Mouse (Mus musculus): ENCODE data around the gene Gpatch4. TPM values are rescaled to one million over a fixed set of nuclear protein-coding genes. Genes with fewer than 3 reads are reported as not detected.
A peak's percentile ranks its signal among the peaks of the same experiment; 100 is the strongest.

Gene Gpatch4
- polyA plus RNA-seq, 1 experiment from 2014 or later = 42.4 TPM

DNA sequence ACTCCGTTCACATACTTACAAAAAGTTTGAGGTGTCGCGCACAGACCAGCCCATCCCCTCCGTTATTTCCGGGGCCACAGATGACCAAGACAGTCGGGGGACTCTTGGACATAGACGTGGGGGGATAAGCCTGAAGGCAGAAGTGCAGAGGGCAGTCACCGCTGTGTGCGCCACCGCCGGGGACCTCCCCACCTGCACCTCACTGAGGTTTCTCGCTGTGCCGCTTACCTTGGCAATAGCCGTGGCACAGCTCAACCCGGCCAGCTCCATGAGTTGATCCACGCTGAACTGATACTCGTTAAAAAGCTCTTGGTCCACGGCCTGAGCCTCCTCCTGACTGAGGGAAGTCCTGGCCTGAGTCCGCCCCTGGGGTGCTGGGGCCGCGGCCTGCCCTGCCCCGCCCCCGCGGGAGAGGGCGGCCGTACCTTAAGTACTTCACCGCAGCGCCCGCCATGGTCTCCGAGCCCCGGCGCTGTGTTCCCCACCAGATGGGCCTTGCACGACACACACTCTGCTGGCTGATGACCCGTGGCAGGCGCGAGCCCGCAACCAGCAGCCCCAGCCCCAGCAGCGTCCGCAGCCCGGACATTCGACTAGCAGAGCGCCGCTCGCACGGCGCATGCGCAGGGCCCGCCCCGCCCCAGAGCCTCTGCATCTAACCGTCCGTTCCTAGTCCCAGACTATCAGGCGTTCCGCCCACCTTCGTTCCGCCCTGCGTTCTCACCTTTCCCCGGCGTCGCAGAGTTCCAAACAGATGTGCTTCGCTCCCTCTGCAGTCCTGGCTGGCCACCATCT is 15.2 kb downstream of the Gpatch4 start, which contains the start of gene Naxe:
Gene Naxe, minus strand, starts transcription at position 594 of the 795 bp plus-strand sequence.
- no peaks in the 10 kb centered on the region for H3K27me3 ChIP-seq (ENCODE audit: low read depth, poor library complexity, severe bottlenecking)
- under 1% methylated on average over 60 of the region's 60 CpGs for WGBS
- H3K4me1 ChIP-seq = peaks cover 20% of the 10 kb centered on the region
- H3K36me3 ChIP-seq = peaks cover 40% of the 10 kb centered on the region
- peak; percentile 95 for DNase-seq (ENCODE audit: low spot score)
- peak within 1 kb of the TSS; percentile 90 for H3K27ac ChIP-seq
- peak within 1 kb of the TSS; percentile 86 for H3K4me3 ChIP-seq
- no peaks in the 10 kb centered on the region for H3K9me3 ChIP-seq (replicated peaks)

DNA sequence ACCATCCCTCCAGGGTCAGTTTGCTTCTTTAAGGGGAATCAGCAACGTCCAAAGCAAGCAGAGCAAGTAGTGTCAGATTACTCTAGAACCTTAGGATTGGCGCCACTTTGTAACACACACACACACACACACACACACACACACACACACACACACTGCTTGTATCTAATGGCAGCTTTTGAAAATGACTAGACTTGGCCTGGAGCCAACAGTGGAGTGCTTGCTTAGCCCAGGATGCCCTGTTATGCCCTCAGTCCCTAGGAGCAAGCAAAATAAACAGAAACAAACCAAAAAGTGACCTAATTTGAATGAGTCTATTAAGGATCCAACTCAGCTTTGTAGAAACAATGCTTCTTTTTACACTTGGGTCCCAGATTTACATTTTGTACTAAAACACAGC is 25.5 kb downstream of the Gpatch4 start:
- DNase-seq (ENCODE audit: low spot score) = no peak
- no peaks in the 10 kb centered on the region for H3K4me1 ChIP-seq
- no peaks in the 10 kb centered on the region for H3K36me3 ChIP-seq
- no peak overlapping the region for H3K27ac ChIP-seq
- no peaks in the 10 kb centered on the region for H3K9me3 ChIP-seq (replicated peaks)
- H3K4me3 ChIP-seq = no peak overlapping the region
- peaks cover 21% of the 10 kb centered on the region for H3K27me3 ChIP-seq (ENCODE audit: low read depth, poor library complexity, severe bottlenecking)
- WGBS = 21% methylated on average over 2 of the region's 2 CpGs

DNA sequence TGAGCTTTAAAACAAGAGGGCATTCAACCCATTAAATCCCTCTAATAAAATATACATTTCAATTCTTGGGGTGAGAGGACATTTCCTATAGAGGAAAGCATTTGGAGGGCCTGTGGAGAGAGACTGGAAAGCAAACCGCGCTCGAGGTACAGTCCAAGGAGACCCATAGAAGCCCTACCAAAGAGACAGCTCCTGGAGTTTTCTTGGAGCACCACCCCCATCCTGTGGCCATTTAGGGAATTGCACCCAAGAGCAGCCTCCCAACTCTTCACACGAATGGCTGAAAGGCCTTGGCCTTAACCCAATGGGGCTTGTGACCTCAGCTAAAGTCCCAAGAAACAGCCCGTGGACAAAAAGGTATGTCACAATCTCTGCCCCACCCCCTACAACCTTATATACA is 28.9 kb downstream of the Gpatch4 start:
- peak; percentile 89 for DNase-seq (ENCODE audit: low spot score)
- Histone ChIP-seq H3K9me3 (replicated peaks) (no peaks in the 10 kb centered on the region), H3K4me1 (no peaks in the 10 kb centered on the region), H3K4me3 (no peak overlapping the region), H3K36me3 (no peaks in the 10 kb centered on the region), H3K27me3 (ENCODE audit: low read depth, poor library complexity, severe bottlenecking) (peaks cover 28% of the 10 kb centered on the region), H3K27ac (no peak overlapping the region)
- WGBS = under 1% methylated on average over 5 of the region's 5 CpGs

DNA sequence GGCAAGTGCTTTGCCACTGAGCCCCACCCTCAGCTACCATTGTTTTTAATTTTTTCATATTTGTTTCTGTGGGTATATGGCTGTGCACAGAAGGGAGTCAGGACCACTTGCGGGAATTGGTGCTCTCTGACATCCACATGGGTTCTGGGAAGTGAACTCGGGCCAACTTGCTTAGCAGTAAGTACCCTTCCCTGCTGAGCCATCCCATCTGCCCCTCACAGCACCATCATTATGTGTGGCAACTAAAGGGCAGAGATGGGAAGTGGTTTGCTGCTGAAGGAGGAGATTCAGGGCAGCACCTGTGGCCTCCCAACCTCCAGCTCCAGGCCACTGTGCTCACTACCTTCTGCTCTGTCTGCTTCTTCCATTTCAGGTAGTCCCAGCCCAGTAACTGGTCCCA is 30.7 kb downstream of the Gpatch4 start:
- H3K36me3 ChIP-seq = no peaks in the 10 kb centered on the region
- no peaks in the 10 kb centered on the region for H3K4me1 ChIP-seq
- no peak overlapping the region for H3K4me3 ChIP-seq
- peaks cover 28% of the 10 kb centered on the region for H3K27me3 ChIP-seq (ENCODE audit: low read depth, poor library complexity, severe bottlenecking)
- no peak for DNase-seq (ENCODE audit: low spot score)
- 64% methylated on average over 2 of the region's 2 CpGs for WGBS
- H3K27ac ChIP-seq = no peak overlapping the region
- H3K9me3 ChIP-seq (replicated peaks) = no peaks in the 10 kb centered on the region

DNA sequence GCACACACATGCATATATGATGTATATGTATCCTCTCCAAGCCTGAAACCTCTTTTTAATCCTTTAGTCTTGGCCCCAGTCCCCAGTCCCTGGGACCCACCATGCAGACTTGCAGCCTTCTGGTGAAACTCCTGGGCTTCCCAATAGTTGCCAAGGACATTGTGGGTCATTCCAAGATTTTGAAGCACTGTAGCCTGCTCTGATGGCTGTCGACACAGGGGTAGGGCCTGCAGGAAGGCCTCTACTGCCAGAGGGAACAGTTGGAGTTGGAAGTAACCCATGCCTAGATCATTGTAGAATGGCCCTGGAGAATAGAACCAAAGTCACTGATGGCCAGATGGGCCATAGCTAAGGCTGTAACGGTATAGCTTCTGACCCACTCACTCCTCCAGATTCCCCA is 31.4 kb downstream of the Gpatch4 start:
- Histone ChIP-seq H3K9me3 (replicated peaks) (no peaks in the 10 kb centered on the region), H3K36me3 (no peaks in the 10 kb centered on the region), H3K27me3 (ENCODE audit: low read depth, poor library complexity, severe bottlenecking) (peaks cover 28% of the 10 kb centered on the region), H3K4me1 (no peaks in the 10 kb centered on the region), H3K4me3 (no peak overlapping the region), H3K27ac (no peak overlapping the region)
- 68% methylated on average over 2 of the region's 2 CpGs for WGBS
- no peak for DNase-seq (ENCODE audit: low spot score)

DNA sequence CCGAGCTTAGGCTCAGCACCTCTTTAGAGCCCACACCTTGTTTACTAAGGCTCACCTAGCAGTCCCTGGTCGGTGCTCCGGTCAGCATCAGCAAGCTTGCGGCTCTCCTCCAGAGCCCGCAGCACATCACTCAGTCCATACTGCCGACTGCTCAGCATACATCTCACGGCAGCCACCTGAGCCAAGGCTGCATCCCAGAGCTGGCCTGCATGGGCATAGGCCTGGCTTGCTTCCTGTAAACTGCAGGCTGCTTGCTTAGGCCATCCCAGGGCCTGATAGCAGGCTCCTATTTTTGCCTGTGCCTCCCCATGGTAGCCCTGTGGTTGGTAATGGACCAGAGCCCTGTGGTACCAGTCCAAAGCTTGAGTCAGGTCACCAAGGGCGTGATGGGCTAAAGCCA is 31.9 kb downstream of the Gpatch4 start:
- no peak overlapping the region for H3K27ac ChIP-seq
- no peaks in the 10 kb centered on the region for H3K36me3 ChIP-seq
- WGBS = 80% methylated on average over 8 of the region's 8 CpGs
- DNase-seq (ENCODE audit: low spot score) = no peak
- H3K9me3 ChIP-seq (replicated peaks) = no peaks in the 10 kb centered on the region
- peaks cover 27% of the 10 kb centered on the region for H3K27me3 ChIP-seq (ENCODE audit: low read depth, poor library complexity, severe bottlenecking)
- H3K4me3 ChIP-seq = no peak overlapping the region
- H3K4me1 ChIP-seq = no peaks in the 10 kb centered on the region

DNA sequence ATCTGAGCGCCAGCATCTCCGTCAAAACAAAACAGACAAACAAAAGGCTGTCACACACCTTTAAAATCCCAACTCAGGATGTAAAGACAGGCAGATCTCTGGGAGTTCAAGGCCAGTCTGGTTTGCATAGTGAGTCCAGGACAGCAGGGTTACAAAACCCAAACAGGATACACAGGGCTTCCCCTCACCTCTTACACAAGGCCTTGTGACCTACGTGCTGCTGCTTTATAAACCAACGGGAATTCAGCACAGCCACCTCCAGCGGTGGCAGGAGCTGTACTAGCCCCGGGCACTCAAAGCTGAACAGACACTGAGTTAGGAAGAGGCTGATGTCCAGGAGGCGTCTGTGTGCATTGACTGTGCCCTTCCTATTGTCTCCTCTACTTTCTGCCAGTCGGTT is 34.5 kb downstream of the Gpatch4 start:
- DNase-seq (ENCODE audit: low spot score) = no peak
- Histone ChIP-seq H3K4me3 (no peak overlapping the region), H3K36me3 (no peaks in the 10 kb centered on the region), H3K4me1 (peaks cover 11% of the 10 kb centered on the region), H3K9me3 (replicated peaks) (no peaks in the 10 kb centered on the region), H3K27ac (no peak overlapping the region), H3K27me3 (ENCODE audit: low read depth, poor library complexity, severe bottlenecking) (peaks cover 8% of the 10 kb centered on the region; the same call in 1 of the 2 replicates)
- 49% methylated on average over 8 of the region's 8 CpGs for WGBS

DNA sequence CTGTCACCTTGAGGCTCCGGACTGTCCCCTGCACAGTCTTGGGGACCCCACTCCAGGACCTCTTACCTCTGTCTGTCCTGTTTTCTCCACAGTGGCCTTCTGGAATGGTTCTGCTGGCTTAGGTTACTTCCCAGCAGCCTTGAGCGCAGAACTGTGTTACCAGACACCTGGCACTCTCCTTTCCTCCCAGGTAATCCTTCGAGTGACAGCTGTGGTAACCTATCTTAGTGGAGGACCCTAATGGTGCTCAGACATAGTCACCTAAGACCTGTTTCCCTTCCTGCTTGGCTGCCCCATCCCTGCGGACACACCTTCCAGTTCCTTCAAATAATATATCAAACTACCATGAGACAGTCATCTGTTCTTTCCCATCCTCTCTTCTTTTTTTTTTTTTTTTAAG is 35.3 kb downstream of the Gpatch4 start, which contains the start of gene Ttc24:
Gene Ttc24, minus strand, starts transcription at position 101 of the 400 bp plus-strand sequence.
- peaks cover 8% of the 10 kb centered on the region; the same call in 1 of the 2 replicates for H3K27me3 ChIP-seq (ENCODE audit: low read depth, poor library complexity, severe bottlenecking)
- no peak within 1 kb of the TSS for H3K4me3 ChIP-seq
- H3K4me1 ChIP-seq = peaks cover 19% of the 10 kb centered on the region
- no peak for DNase-seq (ENCODE audit: low spot score)
- 73% methylated on average over 4 of the region's 4 CpGs for WGBS
- H3K9me3 ChIP-seq (replicated peaks) = no peaks in the 10 kb centered on the region
- no peak within 1 kb of the TSS for H3K27ac ChIP-seq
- H3K36me3 ChIP-seq = no peaks in the 10 kb centered on the region

DNA sequence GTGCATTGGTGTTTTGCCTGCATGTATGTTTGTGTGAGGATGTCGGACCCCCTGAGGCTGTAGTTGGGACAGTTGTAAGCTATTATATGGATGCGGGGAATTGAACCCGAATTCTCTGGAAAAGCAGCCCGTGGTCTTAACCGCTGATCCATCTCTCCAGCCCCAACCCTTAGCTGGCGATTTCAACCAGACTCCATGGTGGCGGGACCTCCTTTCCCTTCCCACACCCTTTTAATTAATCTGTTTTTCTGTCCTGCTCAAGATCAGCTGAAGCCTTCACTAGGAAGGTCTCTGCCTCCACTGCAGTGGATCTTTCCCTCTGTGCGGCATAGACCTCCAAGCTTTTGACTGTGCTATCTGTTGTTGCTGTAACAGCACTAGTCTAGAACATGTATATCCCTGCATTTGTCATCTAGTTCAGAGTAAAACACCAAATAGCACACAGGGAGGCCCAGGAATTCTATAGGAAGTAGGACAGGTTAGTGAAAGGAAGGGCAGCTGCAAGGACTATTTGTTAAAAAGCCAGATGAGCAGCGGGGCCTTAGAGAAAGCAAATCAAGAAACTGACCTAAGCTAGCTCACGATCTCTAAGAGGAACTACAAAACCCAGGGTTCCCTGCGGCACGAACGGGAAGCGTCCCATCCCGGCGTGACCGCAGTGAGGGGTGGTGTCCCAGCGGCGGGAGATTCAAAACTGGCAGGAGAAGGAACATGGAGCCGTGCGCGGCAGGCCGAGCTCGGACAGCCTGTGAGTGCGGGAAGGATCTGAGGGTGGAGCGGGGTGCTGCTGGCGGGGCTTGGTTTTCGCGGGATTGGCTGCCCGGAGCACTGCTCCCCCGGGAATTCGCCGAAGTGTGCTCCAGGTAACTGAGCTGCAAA is 38.7 kb downstream of the Gpatch4 start, which contains the start of gene Iqgap3:
Gene Iqgap3, plus strand, starts transcription at position 627 of the 879 bp plus-strand sequence.
- Histone ChIP-seq H3K27ac (peak within 1 kb of the TSS; percentile 84), H3K4me3 (peak within 1 kb of the TSS; percentile 77)
- WGBS = 19% methylated on average over 33 of the region's 33 CpGs

DNA sequence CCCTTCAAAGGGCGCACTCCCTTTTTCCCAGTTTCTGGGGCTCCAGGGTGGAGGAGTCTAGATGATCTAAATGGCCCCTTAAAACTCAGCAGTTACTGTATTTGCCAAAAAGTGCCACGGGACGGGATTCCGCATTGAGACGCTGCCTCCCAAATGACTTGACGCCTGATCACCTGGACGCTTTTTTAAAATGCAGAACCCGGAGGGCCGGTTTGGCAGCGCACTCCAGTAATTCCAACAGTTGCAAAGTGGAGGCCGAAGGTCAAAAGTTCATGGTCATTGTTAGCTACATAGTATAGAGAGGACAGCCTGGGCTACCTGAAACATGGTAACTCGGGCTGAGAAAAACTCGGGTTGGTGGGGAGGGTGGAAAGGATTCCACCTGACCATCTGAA is 39.3 kb downstream of the Gpatch4 start:
- Histone ChIP-seq H3K9me3 (replicated peaks) (no peaks in the 10 kb centered on the region), H3K4me1 (peaks cover 19% of the 10 kb centered on the region), H3K36me3 (peaks cover 33% of the 10 kb centered on the region), H3K4me3 (peak overlapping the region; percentile 77), H3K27me3 (ENCODE audit: low read depth, poor library complexity, severe bottlenecking) (no peaks in the 10 kb centered on the region), H3K27ac (peak overlapping the region; percentile 84)
- WGBS = 3% methylated on average over 13 of the region's 13 CpGs
- no peak for DNase-seq (ENCODE audit: low spot score)

More for the DNA sequence above, 38.7 kb downstream of the Gpatch4 start, which contains the start of gene Iqgap3:
- Histone ChIP-seq H3K36me3 (peaks cover 28% of the 10 kb centered on the region), H3K9me3 (replicated peaks) (no peaks in the 10 kb centered on the region), H3K27me3 (ENCODE audit: low read depth, poor library complexity, severe bottlenecking) (no peaks in the 10 kb centered on the region), H3K4me1 (peaks cover 19% of the 10 kb centered on the region)
- DNase-seq (ENCODE audit: low spot score) = peak; percentile 87

DNA sequence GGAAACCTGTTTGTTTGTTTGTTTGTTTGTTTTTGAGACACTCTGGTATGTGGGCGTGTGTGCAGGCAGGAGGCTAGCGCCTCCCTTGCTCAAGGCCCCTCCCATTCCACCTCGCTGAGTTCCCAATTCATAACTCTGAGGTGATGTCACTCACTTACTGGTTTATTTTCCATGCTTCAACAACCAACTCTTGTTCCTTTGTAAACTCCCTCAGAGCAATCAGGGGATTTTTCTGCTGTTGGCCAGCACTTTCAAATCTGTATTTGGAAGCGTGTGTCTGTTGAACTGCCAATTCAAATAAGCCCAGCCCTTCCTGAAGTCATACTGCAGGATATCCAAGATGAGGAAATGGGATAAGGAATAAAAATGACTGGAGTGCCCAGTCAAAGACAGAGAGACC is 39.8 kb downstream of the Gpatch4 start:
- Histone ChIP-seq H3K36me3 (peaks cover 36% of the 10 kb centered on the region), H3K27ac (0 out of 2 replicates have a peak overlapping the region, but pooled peaks have one; percentile 6), H3K4me3 (peak overlapping the region; percentile 77), H3K4me1 (peaks cover 19% of the 10 kb centered on the region), H3K27me3 (ENCODE audit: low read depth, poor library complexity, severe bottlenecking) (no peaks in the 10 kb centered on the region), H3K9me3 (replicated peaks) (no peaks in the 10 kb centered on the region)
- no peak for DNase-seq (ENCODE audit: low spot score)
- 34% methylated on average over 4 of the region's 4 CpGs for WGBS

DNA sequence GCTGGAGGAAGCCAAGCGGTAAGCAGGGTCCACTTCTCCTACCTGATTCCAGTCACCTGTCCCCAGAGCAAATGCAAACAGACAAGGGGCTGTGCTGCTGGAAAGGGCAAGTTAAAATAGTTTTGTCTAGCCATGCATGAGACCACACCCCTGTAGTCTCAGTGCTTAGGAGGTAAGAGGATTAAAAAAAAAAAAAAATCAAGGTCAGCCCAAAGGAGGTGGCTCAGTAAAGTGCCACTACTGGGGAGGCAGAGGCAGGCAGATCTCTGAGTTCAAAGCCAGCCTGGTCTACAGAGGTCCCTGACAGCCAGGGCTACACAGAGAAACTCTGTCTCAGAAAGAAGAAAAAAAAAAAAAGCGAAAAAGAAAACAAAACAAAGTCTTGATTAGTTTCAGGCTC is 41.1 kb downstream of the Gpatch4 start:
- Histone ChIP-seq H3K27ac (no peak overlapping the region), H3K27me3 (ENCODE audit: low read depth, poor library complexity, severe bottlenecking) (no peaks in the 10 kb centered on the region), H3K4me1 (peaks cover 19% of the 10 kb centered on the region), H3K4me3 (no peak overlapping the region), H3K36me3 (peaks cover 47% of the 10 kb centered on the region), H3K9me3 (replicated peaks) (no peaks in the 10 kb centered on the region)
- WGBS = 93% methylated on average over 2 of the region's 2 CpGs
- DNase-seq (ENCODE audit: low spot score) = no peak

DNA sequence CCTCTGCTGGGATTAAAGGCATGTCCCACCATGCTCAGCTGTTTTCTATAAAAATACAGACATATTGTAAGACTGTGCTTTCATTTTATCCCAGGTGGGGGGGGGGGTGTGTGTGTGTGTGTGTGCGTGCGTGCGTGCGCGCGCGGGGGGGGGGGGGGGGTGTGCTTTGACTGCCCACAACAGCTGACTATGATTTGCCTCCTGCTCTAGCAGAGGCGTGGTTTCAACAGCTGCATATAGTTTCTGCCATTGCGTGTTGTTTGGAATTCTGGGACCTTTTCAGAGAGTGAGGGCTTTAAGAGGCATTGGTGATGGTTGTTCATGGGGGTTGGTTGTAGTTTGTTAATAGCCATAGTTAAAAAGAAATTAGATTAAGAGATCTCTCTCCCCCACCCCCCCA is 42.6 kb downstream of the Gpatch4 start:
- no peak overlapping the region for H3K27ac ChIP-seq
- WGBS = 95% methylated on average over 9 of the region's 9 CpGs
- no peak for DNase-seq (ENCODE audit: low spot score)
- H3K4me3 ChIP-seq = no peak overlapping the region
- no peaks in the 10 kb centered on the region for H3K9me3 ChIP-seq (replicated peaks)
- no peaks in the 10 kb centered on the region for H3K27me3 ChIP-seq (ENCODE audit: low read depth, poor library complexity, severe bottlenecking)
- H3K4me1 ChIP-seq = peaks cover 19% of the 10 kb centered on the region
- H3K36me3 ChIP-seq = peaks cover 62% of the 10 kb centered on the region

Data from limb, embryonic 10.5 days (tissue).